Mouse (Mus musculus) adrenal gland, postnatal 14 days (tissue): ENCODE results near the gene Hist1h4i. TPM values are rescaled to one million over a fixed set of nuclear protein-coding genes. Genes with fewer than 3 reads are reported as not detected.

Experiments
- microRNA-seq, 2 experiments: library from miRNA; unstranded; fragments of <30 nt; microRNA quantifications; one replicate each; pipeline ENCODE4 v1.2.0; 2021
- total RNA-seq: library from RNA; stranded (reverse); gene quantifications from 2 replicates; pipeline ENCODE4 v1.2.3, GENCODE M21; 2021

Hist1h4i gene
- total RNA-seq, 1 experiment from 2014 or later, result 144 TPM

Small RNAs within 50 kb of the gene (microRNA-seq; reads per million reads assigned to microRNA genes)
- gene Gm26300, result 0 reads per million in 2 experiments
- gene Gm44390, result 0 to 0.43 reads per million in 2 experiments
- gene Gm44486, result 0 reads per million in 2 experiments

Other genes starting within 250 kb of the Hist1h4i start
- gene Hist1h2bq, start 231.2 kb downstream of the Hist1h4i start, total RNA-seq, result 128 and 131 TPM in 2 replicates
- gene Hist1h2ao, start 230.9 kb downstream of the Hist1h4i start, total RNA-seq, result not detected in 2 replicates
- gene Hist1h4m, start 229.6 kb downstream of the Hist1h4i start, total RNA-seq, result 417 and 512 TPM in 2 replicates
- gene Hist1h4n, start 209.2 kb downstream of the Hist1h4i start, total RNA-seq, result 37.8 and 56.1 TPM in 2 replicates
- gene Hist1h2ap, start 207.9 kb downstream of the Hist1h4i start, total RNA-seq, result 319 and 352 TPM in 2 replicates
- gene Hist1h2br, start 207.6 kb downstream of the Hist1h4i start, total RNA-seq, result 132 and 133 TPM in 2 replicates
- 1.3 and 1.7 TPM in 2 replicates for gene Zfp184, start 96.3 kb downstream of the Hist1h4i start, total RNA-seq
- not detected in 2 replicates for gene Pom121l2, start 60.2 kb downstream of the Hist1h4i start, total RNA-seq
- 0.74 TPM in 1 of 2 replicates, not detected in the other for gene Prss16, start 31.6 kb downstream of the Hist1h4i start, total RNA-seq
- gene Hist1h2ah, start 5.8 kb downstream of the Hist1h4i start, total RNA-seq, result 203 and 342 TPM in 2 replicates
- gene Hist1h2bk, start 5.5 kb downstream of the Hist1h4i start, total RNA-seq, result 207 and 301 TPM in 2 replicates
- gene Hist1h2ag, start 1.6 kb upstream of the Hist1h4i start, total RNA-seq, result 114 and 174 TPM in 2 replicates
- gene Hist1h2bj, start 1.9 kb upstream of the Hist1h4i start, total RNA-seq, result 118 and 165 TPM in 2 replicates
- not detected in 2 replicates for gene Vmn1r188, start 43.1 kb upstream of the Hist1h4i start, total RNA-seq
- not detected in 2 replicates for gene Vmn1r189, start 64.5 kb upstream of the Hist1h4i start, total RNA-seq
- not detected in 2 replicates for gene Vmn1r191, start 142.6 kb upstream of the Hist1h4i start, total RNA-seq
- not detected in 2 replicates for gene Vmn1r192, start 149.8 kb upstream of the Hist1h4i start, total RNA-seq
- gene Vmn1r193, start 181.8 kb upstream of the Hist1h4i start, total RNA-seq, result not detected in 2 replicates
- not detected in 2 replicates for gene Vmn1r194, start 202.9 kb upstream of the Hist1h4i start, total RNA-seq
- gene Vmn1r195, start 229.2 kb upstream of the Hist1h4i start, total RNA-seq, result not detected in 2 replicates
- gene Vmn1r196, start 248.6 kb upstream of the Hist1h4i start, total RNA-seq, result not detected in 2 replicates